Mouse (Mus musculus) activated CD4-positive, CD25-positive, alpha-beta regulatory T cell, adult 4 months (primary cell): ENCODE measurements at regions not wholly inside any gene's neighbourhood (a gene's known extent, or its start where the extent isn't known, plus 50 kb on each side); places are given as distances from the start of the nearest gene placed in this dataset.
"Not testable (repeated sequence)": the region's sequence is repeated elsewhere in the genome, so short reads cannot be mapped to it uniquely, and the experiment has no call there.

ENCODE experiments used
- ATAC-seq: one replicate; pipeline ENCODE4 v1.8.0; 2017

GRCm38 (mm10) chr8:8919582-8920503 lies 229.5 kb upstream of the Arglu1 start:
- ATAC-seq: no peak

GRCm38 (mm10) chr8:8919040-8919439 lies 228.7 kb upstream of the Arglu1 start:
- ATAC-seq: no peak

GRCm38 (mm10) chr8:8907478-8908165 lies 217.3 kb upstream of the Arglu1 start:
- ATAC-seq: no peak

- ATAC-seq: no peak
Observed at GRCm38 (mm10) chr8:8892996-8893395, 202.7 kb upstream of the Arglu1 start.

- no peak for ATAC-seq
Observed at GRCm38 (mm10) chr8:8877286-8877685, 187.0 kb upstream of the Arglu1 start.

- no peak for ATAC-seq
Observed at GRCm38 (mm10) chr8:8876879-8877278, 186.6 kb upstream of the Arglu1 start.

- no peak for ATAC-seq
Observed at GRCm38 (mm10) chr8:8876469-8876868, 186.1 kb upstream of the Arglu1 start.

GRCm38 (mm10) chr8:8871938-8872337 lies 181.6 kb upstream of the Arglu1 start:
- ATAC-seq: no peak

- ATAC-seq: no peak
Observed at GRCm38 (mm10) chr8:8871039-8871438, 180.7 kb upstream of the Arglu1 start.

- no peak for ATAC-seq
Observed at GRCm38 (mm10) chr8:8870487-8870886, 180.2 kb upstream of the Arglu1 start.

- no peak for ATAC-seq
Observed at GRCm38 (mm10) chr8:8869338-8869737, 179.0 kb upstream of the Arglu1 start.

GRCm38 (mm10) chr8:8867924-8868323 lies 177.6 kb upstream of the Arglu1 start:
- no peak for ATAC-seq

GRCm38 (mm10) chr8:8867126-8867777 lies 176.9 kb upstream of the Arglu1 start:
- ATAC-seq: no peak

GRCm38 (mm10) chr8:8862767-8863166 lies 172.4 kb upstream of the Arglu1 start:
- no peak for ATAC-seq

- ATAC-seq: no peak
Observed at GRCm38 (mm10) chr8:8861331-8861940, 171.1 kb upstream of the Arglu1 start.

- ATAC-seq: no peak
Observed at GRCm38 (mm10) chr8:8858636-8859035, 168.3 kb upstream of the Arglu1 start.

- ATAC-seq: no peak
Observed at GRCm38 (mm10) chr8:8852656-8853366, 162.5 kb upstream of the Arglu1 start.

- ATAC-seq: no peak
Observed at GRCm38 (mm10) chr8:8851271-8851670, 160.9 kb upstream of the Arglu1 start.

GRCm38 (mm10) chr8:8850766-8851165 lies 160.4 kb upstream of the Arglu1 start:
- ATAC-seq: no peak

- ATAC-seq: no peak
Observed at GRCm38 (mm10) chr8:8847579-8847978, 157.3 kb upstream of the Arglu1 start.

GRCm38 (mm10) chr8:8842326-8842725 lies 152.0 kb upstream of the Arglu1 start:
- no peak for ATAC-seq

GRCm38 (mm10) chr8:8836166-8836565 lies 145.8 kb upstream of the Arglu1 start:
- not testable (repeated sequence) for ATAC-seq
